Mouse (Mus musculus): ENCODE results near the gene Slc2a9. TPM values are rescaled to one million over a fixed set of nuclear protein-coding genes. Genes with fewer than 3 reads are reported as not detected.

Gene Slc2a9
- polyA plus RNA-seq, 1 experiment from 2014 or later = 1.2 TPM

Other genes starting within 250 kb of the Slc2a9 start
- gene Tmem128, start 243.0 kb downstream of the Slc2a9 start, polyA plus RNA-seq (2014; fragmentation: Nextera tagmentation; extraction: Ambion mirVana) = 78.2 and 79.0 TPM in 2 replicates
- not detected in 2 replicates for gene Otop1, start 227.2 kb downstream of the Slc2a9 start, polyA plus RNA-seq (2014; fragmentation: Nextera tagmentation; extraction: Ambion mirVana)
- not detected in 2 replicates for gene Drd5, start 183.8 kb downstream of the Slc2a9 start, polyA plus RNA-seq (2014; fragmentation: Nextera tagmentation; extraction: Ambion mirVana)
- 246 and 275 TPM in 2 replicates for gene Wdr1, start 60.1 kb upstream of the Slc2a9 start, polyA plus RNA-seq (2014; fragmentation: Nextera tagmentation; extraction: Ambion mirVana)
- gene Zfp518b, start 181.7 kb upstream of the Slc2a9 start, polyA plus RNA-seq (2014; fragmentation: Nextera tagmentation; extraction: Ambion mirVana) = 17.0 and 19.4 TPM in 2 replicates

Measured in intestine, embryonic 14.5 days (tissue).